Mouse (Mus musculus) right cerebral cortex, postnatal 4 days (tissue): ENCODE results near the gene Notch4.

Experiments used
- DNase-seq: peaks from one replicate; pipeline ENCODE4 v3.0.0-alpha.2; 2022

Notch4 gene

GRCm38 (mm10) chr17:34627943-34628643 is 64.0 kb downstream of the Notch4 start, which contains the start of gene Ppt2:
TSS of gene Ppt2 (minus strand) at chr17:34628510.
- DNase-seq: no peak

- no peak for DNase-seq
These were observed 64.5 kb downstream of the Notch4 start for GRCm38 (mm10) chr17:34628644-34628967.

- DNase-seq: peak; percentile 54
These were observed 65.2 kb downstream of the Notch4 start, which contains the start of gene Prrt1 for GRCm38 (mm10) chr17:34629221-34629751. TSS of gene Prrt1 (plus strand) at chr17:34629533.

GRCm38 (mm10) chr17:34629796-34630603 is 65.9 kb downstream of the Notch4 start:
- no peak for DNase-seq

GRCm38 (mm10) chr17:34630761-34631301 is 66.8 kb downstream of the Notch4 start:
- DNase-seq: no peak

GRCm38 (mm10) chr17:34631647-34632046 is 67.6 kb downstream of the Notch4 start:
- DNase-seq: no peak

GRCm38 (mm10) chr17:34632261-34632691 is 68.2 kb downstream of the Notch4 start:
- DNase-seq: peak; percentile 55

GRCm38 (mm10) chr17:34635671-34636070 is 71.6 kb downstream of the Notch4 start:
- no peak for DNase-seq

- no peak for DNase-seq
These were observed 73.4 kb downstream of the Notch4 start for GRCm38 (mm10) chr17:34637459-34637858.
